Mouse (Mus musculus) naive thymus-derived CD4-positive, alpha-beta T cell, adult 2 months (primary cell): ENCODE data around the gene Medag.
A peak's percentile ranks its signal among the peaks of the same experiment; 100 is the strongest.

Source experiments
- DNase-seq: peaks from one replicate; pipeline ENCODE4 v3.0.0-alpha.2; 2011; ENCODE audit warnings: low read depth

The Medag gene

GRCm38 (mm10) chr5:149411509-149412193, at the start of gene Medag:
Medag (plus strand) TSS chr5:149411749.
- no peak for DNase-seq

- DNase-seq: no peak
Observed at GRCm38 (mm10) chr5:149362626-149363025, 48.9 kb upstream of the Medag start.

- peak; percentile 44 for DNase-seq
Observed at GRCm38 (mm10) chr5:149363903-149364755, 47.4 kb upstream of the Medag start.

GRCm38 (mm10) chr5:149367011-149367410, 44.5 kb upstream of the Medag start:
- DNase-seq: no peak

GRCm38 (mm10) chr5:149367544-149368466, 43.7 kb upstream of the Medag start:
- DNase-seq: peak; percentile 67

- no peak for DNase-seq
Observed at GRCm38 (mm10) chr5:149368575-149369312, 42.8 kb upstream of the Medag start.

GRCm38 (mm10) chr5:149369373-149370035, 42.0 kb upstream of the Medag start:
- DNase-seq: no peak

- no peak for DNase-seq
Observed at GRCm38 (mm10) chr5:149372018-149372417, 39.5 kb upstream of the Medag start.

- no peak for DNase-seq
Observed at GRCm38 (mm10) chr5:149373224-149373623, 38.3 kb upstream of the Medag start.

- no peak for DNase-seq
Observed at GRCm38 (mm10) chr5:149374026-149374425, 37.5 kb upstream of the Medag start.

- no peak for DNase-seq
Observed at GRCm38 (mm10) chr5:149375074-149375888, 36.3 kb upstream of the Medag start.

GRCm38 (mm10) chr5:149375889-149376212, 35.7 kb upstream of the Medag start:
- DNase-seq: peak; percentile 90

GRCm38 (mm10) chr5:149376367-149376766, 35.2 kb upstream of the Medag start:
- no peak for DNase-seq

- no peak for DNase-seq
Observed at GRCm38 (mm10) chr5:149377253-149377652, 34.3 kb upstream of the Medag start.

GRCm38 (mm10) chr5:149378566-149378965, 33.0 kb upstream of the Medag start:
- DNase-seq: no peak

- DNase-seq: no peak
Observed at GRCm38 (mm10) chr5:149379131-149379784, 32.3 kb upstream of the Medag start.

- no peak for DNase-seq
Observed at GRCm38 (mm10) chr5:149379861-149380260, 31.7 kb upstream of the Medag start.

GRCm38 (mm10) chr5:149380388-149380916, 31.1 kb upstream of the Medag start:
- DNase-seq: no peak

- no peak for DNase-seq
Observed at GRCm38 (mm10) chr5:149381948-149382347, 29.6 kb upstream of the Medag start.
